8 mouse cellular contexts compared by ENCODE assay signal in genomic region chr2:165778927-165779326, GRCm38 (mm10).
DNase-seq lines count a peak whose midpoint lies in the region; ATAC-seq and TF ChIP-seq lines count a peak whose summit lies in the region.

No protein-coding gene starts in this region.

- peaks cover 5% of the 10 kb centered on the region; the same call in 1 of the 2 replicates for H3K9me3 ChIP-seq in heart, embryonic 12.5 days (replicated peaks)
- no peaks in the 10 kb centered on the region for H3K9me3 ChIP-seq in liver, postnatal 0 days (ENCODE audit: low read length)
- H3K9me3 ChIP-seq in neural tube, embryonic 14.5 days (ENCODE audit: control insufficient read depth, low read length), result no peaks in the 10 kb centered on the region

- H3K4me2 ChIP-seq in heart, embryonic 12.5 days, result no peak overlapping the region
- H3K4me2 ChIP-seq in liver, postnatal 0 days (ENCODE audit: low read depth, low read length), result no peak overlapping the region
- no peak overlapping the region for H3K4me2 ChIP-seq in neural tube, embryonic 14.5 days (ENCODE audit: low read depth, low read length)

- peak; percentile 97 for TF ChIP-seq CTCF in liver, postnatal 0 days (IDR thresholded peaks at IDR 0.05; ENCODE audit: low read depth)

- DNase-seq in CD8-positive naive resting alpha-beta T cell, adult 2 months (ENCODE audit: low read depth in 2 of 2, low spot score in 2 of 2), result peak; percentile 56 to 79
- DNase-seq in brain, adult 2 months (ENCODE audit: low read depth, low spot score), result peak; percentile 93
- DNase-seq in kidney, postnatal 14 days, result peak; percentile 81
- peak; percentile 79 for DNase-seq in liver, postnatal 0 days
- peak; percentile 48 for DNase-seq in telencephalon, adult 2 months (ENCODE audit: low read depth, low spot score)

- no peak overlapping the region for H3K9ac ChIP-seq in heart, embryonic 12.5 days
- H3K9ac ChIP-seq in liver, postnatal 0 days (replicated peaks), result no peak overlapping the region
- H3K9ac ChIP-seq in neural tube, embryonic 14.5 days (replicated peaks; ENCODE audit: low read depth, low read length), result 0 out of 2 replicates have a peak overlapping the region, but pooled peaks have one; percentile 12

- H3K4me3 ChIP-seq in heart, embryonic 12.5 days, result no peak overlapping the region
- no peak overlapping the region for H3K4me3 ChIP-seq in liver, postnatal 0 days (ENCODE audit: low read depth, low read length)
- H3K4me3 ChIP-seq in neural tube, embryonic 14.5 days (ENCODE audit: low read depth, low read length), result no peak overlapping the region

- H3K4me1 ChIP-seq in heart, embryonic 12.5 days (replicated peaks), result peaks cover 8% of the 10 kb centered on the region
- H3K4me1 ChIP-seq in liver, postnatal 0 days (ENCODE audit: insufficient read depth), result no peaks in the 10 kb centered on the region
- H3K4me1 ChIP-seq in neural tube, embryonic 14.5 days (ENCODE audit: control insufficient read depth, insufficient read depth, low read length), result peaks cover 5% of the 10 kb centered on the region; the same call in 1 of the 2 replicates

- H3K36me3 ChIP-seq in heart, embryonic 12.5 days, result peaks cover 25% of the 10 kb centered on the region
- H3K36me3 ChIP-seq in liver, postnatal 0 days (replicated peaks; ENCODE audit: insufficient read depth, low read length), result peaks cover 2% of the 10 kb centered on the region; the same call in 1 of the 2 replicates
- peaks cover 7% of the 10 kb centered on the region for H3K36me3 ChIP-seq in neural tube, embryonic 14.5 days (ENCODE audit: control insufficient read depth, insufficient read depth, low read length)

- no peaks in the 10 kb centered on the region for H3K27me3 ChIP-seq in heart, embryonic 12.5 days (replicated peaks)
- H3K27me3 ChIP-seq in liver, postnatal 0 days (ENCODE audit: insufficient read depth, low read length), result no peaks in the 10 kb centered on the region
- no peaks in the 10 kb centered on the region for H3K27me3 ChIP-seq in neural tube, embryonic 14.5 days (ENCODE audit: control insufficient read depth, insufficient read depth, low read length)

- no peak overlapping the region for H3K27ac ChIP-seq in heart, embryonic 12.5 days (ENCODE audit: poor library complexity, severe bottlenecking)
- no peak overlapping the region for H3K27ac ChIP-seq in liver, postnatal 0 days (ENCODE audit: low read depth)
- H3K27ac ChIP-seq in neural tube, embryonic 14.5 days (ENCODE audit: low read depth, low read length), result peak overlapping the region; percentile 64

- peak; percentile 80 for ATAC-seq in erythroblast, adult 5-6 weeks (replicated peaks; ENCODE audit: low FRiP score, poor library complexity, severe bottlenecking)
- peak; percentile 47 for ATAC-seq in heart, embryonic 12.5 days (ENCODE audit: insufficient number of reproducible peaks, low FRiP score)
- ATAC-seq in liver, postnatal 0 days, result peak; percentile 70
- peak; percentile 78 for ATAC-seq in neural tube, embryonic 14.5 days (ENCODE audit: low read depth)

- TF ChIP-seq EP300 in liver, postnatal 0 days (IDR thresholded peaks at IDR 0.05; ENCODE audit: low read depth), result no peak

- 30% methylated on average over 6 of the region's 6 CpGs for WGBS in heart, embryonic 12.5 days
- WGBS in liver, postnatal 0 days (ENCODE audit: insufficient replicate concordance), result 22% methylated on average over 6 of the region's 6 CpGs
- 18% methylated on average over 6 of the region's 6 CpGs for WGBS in neural tube, embryonic 14.5 days
